Mouse (Mus musculus): ENCODE data around the gene Brf1. TPM values are rescaled to one million over a fixed set of nuclear protein-coding genes. Genes with fewer than 3 reads are reported as not detected.

The Brf1 gene
- polyA plus RNA-seq, 1 experiment, result 42.1 TPM

DNA sequence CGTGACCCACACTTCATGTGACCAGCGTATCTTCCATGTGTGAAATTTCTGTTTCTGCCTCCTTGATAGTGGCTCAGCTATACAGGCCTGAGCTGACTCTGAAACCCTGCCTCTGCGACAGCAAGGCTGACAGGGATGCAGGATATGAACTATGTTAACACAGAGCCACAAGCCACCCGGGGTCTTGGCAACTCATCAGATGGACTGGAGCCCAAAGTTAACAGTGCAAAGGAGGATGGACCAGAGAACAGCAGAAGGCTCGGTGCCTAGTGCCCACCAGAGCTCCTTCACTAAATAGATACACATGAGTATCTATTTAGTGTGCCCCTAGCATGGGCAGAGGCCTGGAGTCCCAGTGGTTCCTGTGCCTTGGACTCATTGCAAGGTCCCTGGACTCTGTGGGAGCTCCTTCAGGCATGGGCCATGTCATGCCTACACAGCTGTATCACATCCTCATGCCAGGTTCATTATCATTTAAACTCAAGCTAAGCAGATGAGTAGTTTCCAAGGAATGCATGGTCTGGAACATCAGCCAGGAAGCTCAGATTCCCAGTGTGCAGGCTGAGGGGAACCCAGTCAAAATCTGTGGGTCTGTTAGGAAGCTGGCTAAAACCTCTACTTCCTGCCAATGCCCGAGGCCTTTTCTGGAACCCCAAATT is 11.3 kb upstream of the Brf1 start:
- TF ChIP-seq CTCF (IDR thresholded peaks at IDR 0.05; ENCODE audit: low read depth, low read length), result no peak
- TF ChIP-seq POLR2A (IDR thresholded peaks at IDR 0.05; ENCODE audit: borderline replicate concordance, low read depth, low read length), result no peak
- no peak overlapping the region for H3K4me3 ChIP-seq (ENCODE audit: insufficient read depth, low read length)
- H3K27ac ChIP-seq (ENCODE audit: insufficient read depth, low read depth, low read length), result no peak overlapping the region
- H3K4me1 ChIP-seq (ENCODE audit: control insufficient read depth, insufficient read depth, low read length), result peaks cover 38% of the 10 kb centered on the region

DNA sequence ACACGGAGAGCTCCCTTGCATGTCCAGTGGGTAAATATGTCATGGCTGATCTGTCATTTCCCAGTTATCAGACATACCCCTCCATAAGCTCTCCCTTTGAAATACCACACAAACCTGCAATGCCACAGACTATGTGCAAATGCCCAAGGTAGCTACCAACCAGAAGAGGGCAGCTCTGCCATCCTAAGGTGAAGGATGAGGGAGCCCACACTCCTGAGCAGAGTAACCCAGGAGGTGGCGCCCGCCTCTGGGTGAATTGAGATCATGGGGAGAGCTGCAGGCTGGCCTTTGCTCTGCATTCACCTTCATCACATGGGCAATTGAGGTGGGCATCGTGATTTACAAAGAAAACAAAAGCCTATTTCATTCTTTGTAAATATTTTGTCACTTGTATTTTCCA is 4.5 kb upstream of the Brf1 start:
- Histone ChIP-seq H3K4me3 (ENCODE audit: insufficient read depth, low read length) (no peak overlapping the region), H3K27ac (ENCODE audit: insufficient read depth, low read depth, low read length) (no peak overlapping the region), H3K4me1 (ENCODE audit: control insufficient read depth, insufficient read depth, low read length) (peaks cover 10% of the 10 kb centered on the region)
- TF ChIP-seq POLR2A (IDR thresholded peaks at IDR 0.05; ENCODE audit: borderline replicate concordance, low read depth, low read length), result no peak
- peak; percentile 52; the same call in 1 of the 2 replicates for TF ChIP-seq CTCF (IDR thresholded peaks at IDR 0.05; ENCODE audit: low read depth, low read length)

DNA sequence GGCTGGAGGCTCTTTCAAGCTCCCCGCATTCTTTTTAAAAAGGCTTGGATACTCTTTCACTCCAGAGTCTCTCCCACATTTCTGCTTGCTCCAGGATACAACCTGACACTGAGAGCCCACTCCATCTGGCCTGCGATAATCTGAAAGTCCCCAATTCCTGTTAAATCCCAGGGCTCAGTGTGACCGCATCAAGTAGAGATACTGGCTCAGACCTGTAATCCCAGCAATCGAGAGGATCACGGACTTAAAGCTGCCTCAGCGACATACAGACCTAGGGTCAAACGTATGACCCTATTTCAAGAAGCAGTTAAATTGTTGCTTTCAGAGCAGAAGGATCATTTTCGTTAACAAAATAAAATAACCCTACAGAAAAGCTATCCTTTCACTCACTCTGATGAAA is 3.5 kb upstream of the Brf1 start:
- Histone ChIP-seq H3K4me1 (ENCODE audit: control insufficient read depth, insufficient read depth, low read length) (peaks cover 10% of the 10 kb centered on the region), H3K4me3 (ENCODE audit: insufficient read depth, low read length) (no peak overlapping the region), H3K27ac (ENCODE audit: insufficient read depth, low read depth, low read length) (no peak overlapping the region)
- TF ChIP-seq CTCF (IDR thresholded peaks at IDR 0.05; ENCODE audit: low read depth, low read length) (no peak), POLR2A (IDR thresholded peaks at IDR 0.05; ENCODE audit: borderline replicate concordance, low read depth, low read length) (no peak)

DNA sequence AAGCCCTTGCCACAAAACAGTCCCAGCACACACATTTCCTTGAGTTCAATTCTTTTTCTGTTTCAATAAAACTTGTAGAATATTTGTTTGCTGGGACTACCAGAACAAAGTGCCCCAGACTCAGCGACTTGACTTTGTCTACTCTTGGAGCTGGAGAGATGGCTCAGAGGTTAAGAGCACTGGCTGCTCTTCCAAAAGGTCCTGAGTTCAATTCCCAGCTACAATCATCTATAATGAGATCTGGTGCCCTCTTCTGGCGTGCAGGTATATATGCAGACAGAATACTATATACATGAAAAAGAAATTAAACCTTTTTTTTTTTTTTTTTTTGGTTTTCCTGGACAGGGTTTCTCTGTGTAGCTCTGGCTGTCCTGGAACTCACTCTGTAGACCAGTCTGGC is 2.2 kb upstream of the Brf1 start:
- no peak overlapping the region for H3K4me3 ChIP-seq (ENCODE audit: insufficient read depth, low read length)
- TF ChIP-seq POLR2A (IDR thresholded peaks at IDR 0.05; ENCODE audit: borderline replicate concordance, low read depth, low read length), result no peak
- no peak for TF ChIP-seq CTCF (IDR thresholded peaks at IDR 0.05; ENCODE audit: low read depth, low read length)

DNA sequence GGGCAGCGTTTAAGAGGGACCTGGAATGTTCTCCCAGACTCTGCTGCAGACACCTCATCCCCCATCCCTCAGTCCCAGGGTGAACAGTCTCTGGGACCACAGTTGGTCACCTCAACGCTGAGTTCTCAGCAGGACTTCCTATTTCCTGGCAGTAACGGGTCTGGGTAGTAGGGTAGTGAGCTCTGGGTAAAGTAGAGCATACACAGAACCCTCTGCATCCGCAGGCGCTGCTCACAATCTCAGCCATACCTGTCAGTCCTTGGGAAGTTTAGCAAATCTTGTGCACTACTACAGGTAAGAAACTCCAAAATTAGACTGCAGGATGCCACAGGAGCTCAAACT is 600 bp upstream of the Brf1 start:
- H3K4me1 ChIP-seq (ENCODE audit: control insufficient read depth, insufficient read depth, low read length), result peaks cover 14% of the 10 kb centered on the region
- peak overlapping the region; percentile 70 for H3K4me3 ChIP-seq (ENCODE audit: insufficient read depth, low read length)
- TF ChIP-seq POLR2A (IDR thresholded peaks at IDR 0.05; ENCODE audit: borderline replicate concordance, low read depth, low read length), result no peak
- no peak for TF ChIP-seq CTCF (IDR thresholded peaks at IDR 0.05; ENCODE audit: low read depth, low read length)
- H3K27ac ChIP-seq (ENCODE audit: insufficient read depth, low read depth, low read length), result peak overlapping the region; percentile 59

More for the DNA sequence above, 2.2 kb upstream of the Brf1 start:
- H3K4me1 ChIP-seq (ENCODE audit: control insufficient read depth, insufficient read depth, low read length), result peaks cover 14% of the 10 kb centered on the region
- no peak overlapping the region for H3K27ac ChIP-seq (ENCODE audit: insufficient read depth, low read depth, low read length)

DNA sequence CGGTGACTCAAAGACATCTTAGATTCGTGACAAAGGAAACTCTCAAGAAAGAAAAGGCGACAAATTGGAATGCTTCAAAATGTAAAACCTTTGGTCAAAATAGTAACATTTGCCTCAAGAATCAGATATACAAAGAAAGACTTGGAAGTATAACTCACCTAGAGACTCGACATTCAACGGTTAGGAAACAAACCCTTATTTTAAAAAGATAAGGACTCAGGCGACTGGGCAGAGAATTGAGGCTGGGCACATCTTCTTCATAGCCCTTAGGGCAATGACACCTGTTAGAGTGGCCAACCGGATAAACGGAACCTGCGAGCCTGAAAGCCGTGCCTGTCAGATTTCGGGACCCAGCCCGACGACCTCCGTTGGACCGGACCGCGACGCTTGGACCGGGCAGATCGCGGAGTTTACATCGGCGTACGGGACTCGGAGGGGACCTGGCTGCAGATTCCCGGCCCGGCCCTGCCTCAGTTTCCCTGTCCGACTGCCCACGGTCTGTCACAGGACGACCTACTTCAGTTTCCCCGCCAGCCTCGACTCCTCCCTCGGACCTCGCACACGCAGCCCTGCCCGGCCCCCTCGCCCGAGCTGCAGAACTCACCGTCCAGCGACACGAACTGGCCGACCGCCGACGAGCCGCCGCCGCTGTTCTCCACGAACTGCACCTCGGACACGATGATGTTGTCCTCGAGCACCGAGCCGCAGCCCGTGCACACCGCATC is 773 bp downstream of the Brf1 start:
- TF ChIP-seq CTCF (IDR thresholded peaks at IDR 0.05; ENCODE audit: low read depth, low read length) (no peak), POLR2A (IDR thresholded peaks at IDR 0.05; ENCODE audit: borderline replicate concordance, low read depth, low read length) (no peak)
- peak overlapping the region; percentile 97 for H3K27ac ChIP-seq (ENCODE audit: insufficient read depth, low read depth, low read length)

DNA sequence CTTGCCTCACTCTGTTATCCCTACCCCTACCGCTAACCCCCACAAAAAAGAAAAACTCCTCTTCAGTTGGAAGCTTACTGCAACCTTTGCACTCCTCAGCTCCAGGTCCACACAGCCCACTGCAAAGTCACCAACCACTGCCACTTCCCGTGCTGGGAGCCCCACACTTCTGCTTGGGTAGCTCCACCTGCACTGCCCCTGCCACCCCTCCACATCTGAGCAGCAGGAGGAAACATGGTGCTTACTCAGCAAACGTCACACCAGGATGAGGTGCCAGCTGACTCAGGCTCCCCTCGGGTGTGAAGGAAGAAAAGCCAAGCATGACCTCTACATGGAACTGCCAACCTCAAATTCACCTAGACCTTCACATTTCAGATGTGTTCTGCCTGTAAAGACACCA is 6.4 kb downstream of the Brf1 start:
- Histone ChIP-seq H3K27ac (ENCODE audit: insufficient read depth, low read depth, low read length) (no peak overlapping the region), H3K4me3 (ENCODE audit: insufficient read depth, low read length) (no peak overlapping the region), H3K4me1 (ENCODE audit: control insufficient read depth, insufficient read depth, low read length) (peaks cover 33% of the 10 kb centered on the region)
- no peak for TF ChIP-seq CTCF (IDR thresholded peaks at IDR 0.05; ENCODE audit: low read depth, low read length)
- no peak for TF ChIP-seq POLR2A (IDR thresholded peaks at IDR 0.05; ENCODE audit: borderline replicate concordance, low read depth, low read length)

More for the DNA sequence above, 773 bp downstream of the Brf1 start:
- H3K4me1 ChIP-seq (ENCODE audit: control insufficient read depth, insufficient read depth, low read length), result peaks cover 14% of the 10 kb centered on the region
- peak overlapping the region; percentile 88 for H3K4me3 ChIP-seq (ENCODE audit: insufficient read depth, low read length)

DNA sequence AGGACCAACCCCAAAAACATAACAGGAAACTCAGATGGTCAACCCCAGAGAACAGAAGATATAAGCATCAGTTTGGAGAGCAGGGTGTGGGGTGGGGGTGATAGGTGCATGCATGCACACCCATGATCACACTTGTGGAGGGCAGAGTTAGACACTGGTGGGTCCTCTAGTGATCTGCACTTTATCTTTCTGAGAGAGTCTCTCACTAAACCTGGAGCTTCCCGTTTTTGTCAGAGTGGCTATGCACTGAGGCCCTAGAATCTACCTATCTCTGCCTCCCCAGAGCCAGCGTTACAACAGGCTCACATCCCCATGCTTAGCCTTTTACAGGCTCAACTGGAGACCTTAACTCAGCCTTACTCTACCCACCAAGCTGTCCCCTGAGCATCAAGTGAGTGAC is 9.1 kb downstream of the Brf1 start:
- Histone ChIP-seq H3K4me3 (ENCODE audit: insufficient read depth, low read length) (no peak overlapping the region), H3K27ac (ENCODE audit: insufficient read depth, low read depth, low read length) (peak overlapping the region; percentile 11; the same call in 1 of the 2 replicates), H3K4me1 (ENCODE audit: control insufficient read depth, insufficient read depth, low read length) (peaks cover 47% of the 10 kb centered on the region)
- no peak for TF ChIP-seq CTCF (IDR thresholded peaks at IDR 0.05; ENCODE audit: low read depth, low read length)
- no peak for TF ChIP-seq POLR2A (IDR thresholded peaks at IDR 0.05; ENCODE audit: borderline replicate concordance, low read depth, low read length)

DNA sequence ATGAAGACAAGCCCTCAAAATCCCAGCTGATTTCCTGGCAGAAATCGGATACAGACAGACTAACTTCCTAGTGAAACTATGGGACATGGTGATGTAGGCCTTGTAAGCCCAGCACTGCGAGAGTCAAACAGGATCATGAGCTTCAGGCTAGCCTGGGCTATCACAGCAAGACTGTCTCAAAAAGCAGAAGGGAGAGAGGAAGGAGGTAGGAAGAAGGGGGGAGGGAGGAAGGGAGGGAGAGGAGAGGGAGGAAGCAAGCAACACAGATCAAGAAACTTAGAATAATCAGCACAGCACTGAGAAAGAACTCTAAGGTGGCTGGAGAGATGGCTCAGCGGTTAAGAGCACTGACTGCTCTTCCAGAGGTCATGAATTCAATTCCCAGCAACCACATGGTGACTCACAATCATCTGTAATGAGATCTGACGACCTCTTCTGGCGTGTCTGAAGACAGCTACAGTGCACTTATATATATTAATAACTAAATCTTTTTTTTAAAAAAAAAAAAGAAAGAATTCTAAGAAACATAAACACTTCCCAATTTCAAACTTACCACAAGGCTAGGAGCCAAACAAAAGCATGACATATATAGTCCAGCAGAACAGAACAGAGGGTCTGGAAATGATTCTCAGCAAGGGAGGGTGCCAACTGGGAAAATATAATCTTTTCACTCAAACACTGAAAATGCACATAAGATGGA is 9.6 kb downstream of the Brf1 start:
- no peak for TF ChIP-seq CTCF (IDR thresholded peaks at IDR 0.05; ENCODE audit: low read depth, low read length)
- TF ChIP-seq POLR2A (IDR thresholded peaks at IDR 0.05; ENCODE audit: borderline replicate concordance, low read depth, low read length), result no peak
- Histone ChIP-seq H3K4me3 (ENCODE audit: insufficient read depth, low read length) (no peak overlapping the region), H3K27ac (ENCODE audit: insufficient read depth, low read depth, low read length) (peak overlapping the region; percentile 34; the same call in 1 of the 2 replicates), H3K4me1 (ENCODE audit: control insufficient read depth, insufficient read depth, low read length) (peaks cover 47% of the 10 kb centered on the region)

DNA sequence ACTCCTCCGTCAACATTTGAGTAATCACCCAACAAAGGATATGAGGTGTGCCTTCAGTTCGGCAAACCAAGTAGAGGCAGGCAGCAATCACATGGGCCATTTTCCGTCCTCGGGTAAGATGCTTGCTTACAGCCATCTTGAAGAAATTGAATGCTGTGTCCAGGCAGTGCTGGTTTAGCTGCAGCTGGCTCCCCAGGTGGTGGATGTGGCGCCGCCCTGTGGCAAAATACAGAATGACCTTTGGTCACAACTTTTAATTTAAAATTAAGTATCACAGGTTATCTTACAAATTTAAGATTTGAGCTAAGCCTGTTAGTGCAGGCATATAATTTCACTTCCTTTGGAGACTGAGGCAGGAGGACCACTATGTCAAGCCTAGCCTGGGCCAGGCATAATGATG is 12.6 kb downstream of the Brf1 start:
- no peak overlapping the region for H3K4me3 ChIP-seq (ENCODE audit: insufficient read depth, low read length)
- H3K27ac ChIP-seq (ENCODE audit: insufficient read depth, low read depth, low read length), result no peak overlapping the region
- no peak for TF ChIP-seq POLR2A (IDR thresholded peaks at IDR 0.05; ENCODE audit: borderline replicate concordance, low read depth, low read length)
- peak; percentile 49 for TF ChIP-seq CTCF (IDR thresholded peaks at IDR 0.05; ENCODE audit: low read depth, low read length)
- peaks cover 38% of the 10 kb centered on the region for H3K4me1 ChIP-seq (ENCODE audit: control insufficient read depth, insufficient read depth, low read length)

All from bone marrow macrophage, adult 2 months (primary cell).